Mouse (Mus musculus): ENCODE measurements at regions not wholly inside any gene's neighbourhood (a gene's known extent, or its start where the extent isn't known, plus 50 kb on each side); places are given as distances from the start of the nearest gene placed in this dataset.

- CTCF ChIA-PET, result no interaction called here
Observed at GRCm38 (mm10) chr15:87097206-87097605, 446.9 kb upstream of the Fam19a5 start.

GRCm38 (mm10) chr15:87101146-87101545 is 443.0 kb upstream of the Fam19a5 start:
- CTCF ChIA-PET, result no interaction called here

- CTCF ChIA-PET, result no interaction called here
Observed at GRCm38 (mm10) chr15:87102211-87102610, 441.9 kb upstream of the Fam19a5 start.

- CTCF ChIA-PET, result no interaction called here
Observed at GRCm38 (mm10) chr15:87105951-87106350, 438.1 kb upstream of the Fam19a5 start.

GRCm38 (mm10) chr15:87107701-87108100 is 436.4 kb upstream of the Fam19a5 start:
- CTCF ChIA-PET, result no interaction called here

GRCm38 (mm10) chr15:87108411-87108810 is 435.7 kb upstream of the Fam19a5 start:
- CTCF ChIA-PET, result no interaction called here

GRCm38 (mm10) chr15:87122656-87123055 is 421.4 kb upstream of the Fam19a5 start:
- CTCF ChIA-PET, result no interaction called here

GRCm38 (mm10) chr15:87125427-87126148 is 418.5 kb upstream of the Fam19a5 start:
- CTCF ChIA-PET, result no interaction called here

- CTCF ChIA-PET, result no interaction called here
Observed at GRCm38 (mm10) chr15:87138870-87139269, 405.2 kb upstream of the Fam19a5 start.

GRCm38 (mm10) chr15:87169136-87169535 is 375.0 kb upstream of the Fam19a5 start:
- CTCF ChIA-PET, result no interaction called here

GRCm38 (mm10) chr15:87170890-87171289 is 373.2 kb upstream of the Fam19a5 start:
- CTCF ChIA-PET, result no interaction called here

- CTCF ChIA-PET, result no interaction called here
Observed at GRCm38 (mm10) chr15:87173096-87173495, 371.0 kb upstream of the Fam19a5 start.

GRCm38 (mm10) chr15:87178646-87179045 is 365.5 kb upstream of the Fam19a5 start:
- CTCF ChIA-PET, result no interaction called here

- CTCF ChIA-PET, result no interaction called here
Observed at GRCm38 (mm10) chr15:87180836-87181235, 363.3 kb upstream of the Fam19a5 start.

GRCm38 (mm10) chr15:87184248-87184647 is 359.9 kb upstream of the Fam19a5 start:
- CTCF ChIA-PET, result no interaction called here

GRCm38 (mm10) chr15:87188816-87189455 is 355.2 kb upstream of the Fam19a5 start:
- CTCF ChIA-PET, result no interaction called here

GRCm38 (mm10) chr15:87191901-87192300 is 352.2 kb upstream of the Fam19a5 start:
- CTCF ChIA-PET, result no interaction called here

- CTCF ChIA-PET, result no interaction called here
Observed at GRCm38 (mm10) chr15:87196306-87196893, 347.7 kb upstream of the Fam19a5 start.

GRCm38 (mm10) chr15:87199641-87200040 is 344.5 kb upstream of the Fam19a5 start:
- CTCF ChIA-PET, result no interaction called here

- CTCF ChIA-PET, result no interaction called here
Observed at GRCm38 (mm10) chr15:87200282-87201048, 343.6 kb upstream of the Fam19a5 start.

- CTCF ChIA-PET, result no interaction called here
Observed at GRCm38 (mm10) chr15:87201055-87201454, 343.0 kb upstream of the Fam19a5 start.

- CTCF ChIA-PET, result no interaction called here
Observed at GRCm38 (mm10) chr15:87229951-87230350, 314.1 kb upstream of the Fam19a5 start.

GRCm38 (mm10) chr15:87236096-87236495 is 308.0 kb upstream of the Fam19a5 start:
- CTCF ChIA-PET, result no interaction called here
